ENCODE assay signal across 9 mouse cellular contexts in genomic region chr9:29864886-29865285, GRCm38 (mm10).
DNase-seq lines count a peak whose midpoint lies in the region; ATAC-seq and TF ChIP-seq lines count a peak whose summit lies in the region.
"Had no signal": no experiment of that assay in that cellular context is flagged by ENCODE, and none has a peak within 500 bp of the region (broad histone marks: within the 10 kb centered on the region; RNA-seq: fewer than 3 reads in every experiment).

No protein-coding gene starts in this region.

- peak; percentile 67 for TF ChIP-seq CTCF in layer of hippocampus, adult 2 months (conservative IDR thresholded peaks at IDR 0.05)

- WGBS in forebrain, embryonic 11.5 days = 7% methylated on average over 1 of the region's 1 CpGs
- WGBS in midbrain, embryonic 13.5 days = 0% methylated on average over 1 of the region's 1 CpGs
- 53% methylated on average over 1 of the region's 1 CpGs for WGBS in kidney, embryonic 14.5 days

- H3K27me3 ChIP-seq in forebrain, embryonic 11.5 days (ENCODE audit: control insufficient read depth, insufficient read depth, low read length) = no peaks in the 10 kb centered on the region
- no peaks in the 10 kb centered on the region for H3K27me3 ChIP-seq in midbrain, embryonic 13.5 days
- no peaks in the 10 kb centered on the region for H3K27me3 ChIP-seq in kidney, embryonic 14.5 days (ENCODE audit: control insufficient read depth, insufficient read depth, low read length)
- H3K27me3 ChIP-seq: liver, embryonic 13.5 days had no signal

- peaks cover 9% of the 10 kb centered on the region; the same call in 1 of the 2 replicates for H3K4me1 ChIP-seq in forebrain, embryonic 11.5 days (replicated peaks; ENCODE audit: control insufficient read depth, insufficient read depth, low read length)
- peaks cover 50% of the 10 kb centered on the region for H3K4me1 ChIP-seq in midbrain, embryonic 13.5 days (replicated peaks)
- peaks cover 3% of the 10 kb centered on the region; the same call in 1 of the 2 replicates for H3K4me1 ChIP-seq in kidney, embryonic 14.5 days (ENCODE audit: control insufficient read depth, insufficient read depth, low read length)
- H3K4me1 ChIP-seq: liver, embryonic 13.5 days had no signal

- H3K9ac ChIP-seq in forebrain, embryonic 11.5 days (ENCODE audit: low read length) = no peak overlapping the region
- H3K9ac ChIP-seq in midbrain, embryonic 13.5 days (replicated peaks) = no peak overlapping the region
- no peak overlapping the region for H3K9ac ChIP-seq in kidney, embryonic 14.5 days (ENCODE audit: low read depth, low read length)
- H3K9ac ChIP-seq: liver, embryonic 13.5 days had no signal

- no peaks in the 10 kb centered on the region for H3K9me3 ChIP-seq in forebrain, embryonic 11.5 days (ENCODE audit: control insufficient read depth, low read length)
- no peaks in the 10 kb centered on the region for H3K9me3 ChIP-seq in midbrain, embryonic 13.5 days
- H3K9me3 ChIP-seq in kidney, embryonic 14.5 days (ENCODE audit: control insufficient read depth, low read length) = no peaks in the 10 kb centered on the region
- H3K9me3 ChIP-seq: liver, embryonic 13.5 days had no signal

- H3K4me2 ChIP-seq in forebrain, embryonic 11.5 days (ENCODE audit: low read depth, low read length, severe bottlenecking) = no peak overlapping the region
- H3K4me2 ChIP-seq in midbrain, embryonic 13.5 days (replicated peaks) = no peak overlapping the region
- no peak overlapping the region for H3K4me2 ChIP-seq in kidney, embryonic 14.5 days (replicated peaks; ENCODE audit: low read depth, low read length)
- H3K4me2 ChIP-seq: liver, embryonic 13.5 days had no signal

- no peak overlapping the region for H3K27ac ChIP-seq in layer of hippocampus, adult 2 months
- no peak overlapping the region for H3K27ac ChIP-seq in forebrain, embryonic 11.5 days (ENCODE audit: low read depth, low read length)
- peak overlapping the region; percentile 74 for H3K27ac ChIP-seq in midbrain, embryonic 13.5 days
- H3K27ac ChIP-seq in kidney, embryonic 14.5 days (ENCODE audit: low read depth, low read length) = no peak overlapping the region
- H3K27ac ChIP-seq: liver, embryonic 13.5 days had no signal

- ATAC-seq in cerebellum, adult (ENCODE audit: insufficient number of reproducible peaks, low FRiP score, low TSS enrichment) = peak; percentile 40; the same call in 1 of the 2 replicates
- peak; percentile 83 for ATAC-seq in forebrain, embryonic 11.5 days (replicated peaks; ENCODE audit: low FRiP score)
- ATAC-seq in midbrain, embryonic 13.5 days = peak; percentile 68
- ATAC-seq in kidney, embryonic 14.5 days (ENCODE audit: low FRiP score, low TSS enrichment) = no peak

- peak in 1 of 2 experiments; percentile 26 for DNase-seq in layer of hippocampus, adult 2 months (ENCODE audit: low spot score in 2 of 2)
- no peak for DNase-seq in layer of hippocampus, adult 9-10 months (ENCODE audit: low spot score)
- peak; percentile 71 for DNase-seq in forebrain, embryonic 11.5 days (ENCODE audit: low spot score)
- no peak for DNase-seq in yolk sac, embryonic 10.5 days (ENCODE audit: low spot score)
- no peak for DNase-seq in gastrocnemius, postnatal 4 days (ENCODE audit: low spot score in 2 of 2)
- DNase-seq: liver, embryonic 13.5 days had no signal

- H3K4me3 ChIP-seq in layer of hippocampus, adult 2 months = no peak overlapping the region
- H3K4me3 ChIP-seq in forebrain, embryonic 11.5 days (ENCODE audit: low read depth, low read length) = no peak overlapping the region
- H3K4me3 ChIP-seq in midbrain, embryonic 13.5 days (replicated peaks) = no peak overlapping the region
- no peak overlapping the region for H3K4me3 ChIP-seq in kidney, embryonic 14.5 days (ENCODE audit: low read length)
- H3K4me3 ChIP-seq: liver, embryonic 13.5 days had no signal

- H3K36me3 ChIP-seq in forebrain, embryonic 11.5 days (ENCODE audit: control insufficient read depth, insufficient read depth, low read length) = no peaks in the 10 kb centered on the region
- no peaks in the 10 kb centered on the region for H3K36me3 ChIP-seq in midbrain, embryonic 13.5 days
- no peaks in the 10 kb centered on the region for H3K36me3 ChIP-seq in kidney, embryonic 14.5 days (ENCODE audit: control insufficient read depth, insufficient read depth, low read length)
- H3K36me3 ChIP-seq: liver, embryonic 13.5 days had no signal
